Mouse (Mus musculus) limb, embryonic 14.5 days (tissue): ENCODE measurements around the gene Ldha. TPM values are rescaled to one million over a fixed set of nuclear protein-coding genes. Genes with fewer than 3 reads are reported as not detected.
"Not testable (repeated sequence)": the region's sequence is repeated elsewhere in the genome, so short reads cannot be mapped to it uniquely, and the experiment has no call there.

Source experiments
- ATAC-seq: fragments of 200-750 bp; cut with Nextera tagmentation; 2 replicates; pipeline ENCODE4 v1.8.0; 2017; ENCODE audit warnings: low read depth, moderate number of reproducible peaks, moderate TSS enrichment; ENCODE audit not compliant: low FRiP score
- DNase-seq: peaks from one replicate; pipeline ENCODE4 v3.0.0-alpha.2; 2015; ENCODE audit warnings: low spot score
- H3K27ac ChIP-seq: fragments of 300-500 bp; sonication (generic); replicated peaks from 2 replicates; pipeline ENCODE4 v1.5.1; 2014; ENCODE audit warnings: low read depth, mild to moderate bottlenecking, low read length, moderate library complexity, mixed read lengths
- H3K27me3 ChIP-seq: fragments of 300-500 bp; sonication (generic); 2 replicates; pipeline ENCODE4 v1.6.1; 2014; ENCODE audit warnings: low read length, mixed read lengths; ENCODE audit not compliant: control insufficient read depth, insufficient read depth
- H3K36me3 ChIP-seq: fragments of 300-500 bp; sonication (generic); 2 replicates; pipeline ENCODE4 v1.6.1; 2014; ENCODE audit warnings: mild to moderate bottlenecking, low read length, moderate library complexity, mixed read lengths; ENCODE audit not compliant: control insufficient read depth, insufficient read depth
- H3K4me1 ChIP-seq: fragments of 300-500 bp; sonication (generic); 2 replicates; pipeline ENCODE4 v1.6.1; 2014; ENCODE audit warnings: antibody characterized with exemption, low read length, mixed read lengths; ENCODE audit not compliant: control insufficient read depth, insufficient read depth
- H3K4me2 ChIP-seq: fragments of 300-500 bp; sonication (generic); replicated peaks from 2 replicates; pipeline ENCODE4 v1.6.1; 2014; ENCODE audit warnings: low read depth, mild to moderate bottlenecking, low read length, moderate library complexity; ENCODE audit not compliant: severe bottlenecking
- H3K4me3 ChIP-seq: fragments of 300-500 bp; sonication (generic); replicated peaks from 2 replicates; pipeline ENCODE4 v1.5.1; 2014; ENCODE audit warnings: low read length
- H3K9ac ChIP-seq: fragments of 300-500 bp; sonication (generic); 2 replicates; pipeline ENCODE4 v1.6.1; 2014; ENCODE audit warnings: mild to moderate bottlenecking, low read depth, low read length, moderate library complexity; ENCODE audit not compliant: severe bottlenecking
- H3K9me3 ChIP-seq: fragments of 300-500 bp; sonication (generic); 2 replicates; pipeline ENCODE4 v1.6.1; 2016; ENCODE audit warnings: low read length; ENCODE audit not compliant: control insufficient read depth
- POLR2A ChIP-seq: fragments of 200-500 bp; IDR thresholded peaks from 2 replicates; pipeline ENCODE4 v1.8.0; 2012; ENCODE audit warnings: inconsistent platforms, mild to moderate bottlenecking, moderate library complexity, borderline replicate concordance; ENCODE audit not compliant: insufficient read depth, insufficient read length; ENCODE audit errors: extremely low read depth
- WGBS: fragments of 180-500 bp; shearing (Covaris S2); extraction: QIAGEN DNeasy Blood & Tissue Kit; methylation state at CpG from one replicate; pipeline ENCODE4 v1.1.7; 2014; 5-methylcytosine and 5-hydroxymethylcytosine counted together
- polyA plus RNA-seq, 2 experiments: library from polyadenylated mRNA; depleted of rRNA in 1 of 2; stranded (reverse) in 1 of 2; unstranded in 1 of 2; fragments of >200 nt; fragmentation: Nextera tagmentation in 1 of 2; extraction: Ambion mirVana in 1 of 2; gene quantifications; 2 replicates each; pipeline versions ENCODE4 v1.2.1 to v1.2.3; 2012 to 2014

Ldha gene
- polyA plus RNA-seq, 2 experiments, result 692 to 1,594 TPM

- H3K4me3 ChIP-seq, result no peak within 1 kb of the TSS
- H3K4me1 ChIP-seq, result no peaks in the 10 kb centered on the region
- no peak for TF ChIP-seq POLR2A
- H3K9me3 ChIP-seq, result no peaks in the 10 kb centered on the region
- H3K4me2 ChIP-seq, result no peak within 1 kb of the TSS
- 42% methylated on average over 10 of the region's 10 CpGs for WGBS
- no peaks in the 10 kb centered on the region for H3K27me3 ChIP-seq
- DNase-seq (no peak), ATAC-seq (no peak)
- no peak within 1 kb of the TSS for H3K9ac ChIP-seq
- no peak within 1 kb of the TSS for H3K27ac ChIP-seq
- H3K36me3 ChIP-seq, result 0 out of 2 replicates have a peak, but pooled peaks cover under 1% of the 10 kb centered on the region
Measured at GRCm38 (mm10) chr7:46860996-46861395, 19.7 kb downstream of the Ldha start, which contains the start of gene Ldhc. Gene Ldhc, plus strand, starts transcription at chr7:46861203.

- H3K9ac ChIP-seq, result no peak overlapping the region
- ATAC-seq, result no peak
- 73% methylated on average over 4 of the region's 4 CpGs for WGBS
Measured at GRCm38 (mm10) chr7:46871988-46872387, 30.7 kb downstream of the Ldha start.

GRCm38 (mm10) chr7:46876841-46877240 lies 35.6 kb downstream of the Ldha start:
- no peak for DNase-seq
- no peak overlapping the region for H3K4me2 ChIP-seq
- no peak overlapping the region for H3K27ac ChIP-seq
- H3K36me3 ChIP-seq, result no peaks in the 10 kb centered on the region
- no peak overlapping the region for H3K9ac ChIP-seq
- H3K27me3 ChIP-seq, result no peaks in the 10 kb centered on the region
- no peak overlapping the region for H3K4me3 ChIP-seq
- no peaks in the 10 kb centered on the region for H3K4me1 ChIP-seq
- no peak for TF ChIP-seq POLR2A
- no peak for ATAC-seq
- 59% methylated on average over 4 of the region's 4 CpGs for WGBS
- H3K9me3 ChIP-seq, result no peaks in the 10 kb centered on the region

More at GRCm38 (mm10) chr7:46871988-46872387, 30.7 kb downstream of the Ldha start:
- no peaks in the 10 kb centered on the region for H3K9me3 ChIP-seq
- no peak for DNase-seq
- no peaks in the 10 kb centered on the region for H3K36me3 ChIP-seq
- no peaks in the 10 kb centered on the region for H3K27me3 ChIP-seq
- H3K4me2 ChIP-seq, result no peak overlapping the region
- TF ChIP-seq POLR2A, result no peak
- H3K4me1 ChIP-seq, result no peaks in the 10 kb centered on the region
- no peak overlapping the region for H3K27ac ChIP-seq
- H3K4me3 ChIP-seq, result no peak overlapping the region

- ATAC-seq (no peak), DNase-seq (no peak)
- Histone ChIP-seq H3K27ac (no peak overlapping the region), H3K9me3 (no peaks in the 10 kb centered on the region), H3K36me3 (no peaks in the 10 kb centered on the region), H3K4me3 (no peak overlapping the region), H3K9ac (no peak overlapping the region), H3K4me1 (no peaks in the 10 kb centered on the region), H3K27me3 (no peaks in the 10 kb centered on the region), H3K4me2 (no peak overlapping the region)
- WGBS, result 85% methylated on average over 6 of the region's 6 CpGs
- TF ChIP-seq POLR2A, result no peak
Measured at GRCm38 (mm10) chr7:46877255-46877654, 36.0 kb downstream of the Ldha start.

GRCm38 (mm10) chr7:46879851-46880250 lies 38.6 kb downstream of the Ldha start:
- Histone ChIP-seq H3K4me3 (no peak overlapping the region), H3K36me3 (peaks cover 1% of the 10 kb centered on the region; the same call in 1 of the 2 replicates), H3K9me3 (no peaks in the 10 kb centered on the region), H3K27ac (no peak overlapping the region), H3K4me1 (no peaks in the 10 kb centered on the region), H3K27me3 (no peaks in the 10 kb centered on the region), H3K4me2 (no peak overlapping the region), H3K9ac (no peak overlapping the region)
- ATAC-seq, result no peak
- TF ChIP-seq POLR2A, result no peak
- DNase-seq, result peak; percentile 34
- 89% methylated on average over 5 of the region's 5 CpGs for WGBS

- Histone ChIP-seq H3K9ac (no peak overlapping the region), H3K4me3 (no peak overlapping the region), H3K4me1 (no peaks in the 10 kb centered on the region), H3K27ac (no peak overlapping the region), H3K27me3 (no peaks in the 10 kb centered on the region), H3K36me3 (peaks cover 13% of the 10 kb centered on the region), H3K4me2 (no peak overlapping the region), H3K9me3 (no peaks in the 10 kb centered on the region)
- DNase-seq (no peak), ATAC-seq (no peak)
- WGBS, result 88% methylated on average over 2 of the region's 2 CpGs
- TF ChIP-seq POLR2A, result no peak
Measured at GRCm38 (mm10) chr7:46880992-46881391, 39.7 kb downstream of the Ldha start.

- not testable (repeated sequence) for H3K9ac ChIP-seq, DNase-seq, H3K4me3 ChIP-seq, H3K4me2 ChIP-seq, H3K27me3 ChIP-seq, H3K27ac ChIP-seq, H3K4me1 ChIP-seq, H3K9me3 ChIP-seq, ATAC-seq
- H3K36me3 ChIP-seq, result peaks cover 22% of the 10 kb centered on the region
- 79% methylated on average over 6 of the region's 8 CpGs for WGBS
Measured at GRCm38 (mm10) chr7:46881941-46882340, 40.7 kb downstream of the Ldha start.
